Mouse (Mus musculus) liver, adult 2 months (tissue): ENCODE measurements at regions not wholly inside any gene's neighbourhood (a gene's known extent, or its start where the extent isn't known, plus 50 kb on each side); places are given as distances from the start of the nearest gene placed in this dataset.
A peak's percentile ranks its signal among the peaks of the same experiment; 100 is the strongest.

Experiments
- DNase-seq: peaks from one replicate; pipeline ENCODE4 v3.0.0-alpha.2; 2011; ENCODE audit warnings: low read depth, low spot score; ENCODE audit errors: extremely low read depth
- H3K27ac ChIP-seq: fragments of 200-500 bp; replicated peaks from 2 replicates; pipeline ENCODE4 v1.5.1; 2012; ENCODE audit warnings: low read depth, mild to moderate bottlenecking, control low read depth, inconsistent platforms, low read length; ENCODE audit not compliant: insufficient read depth
- H3K27me3 ChIP-seq: fragments of 200-500 bp; 2 replicates; pipeline ENCODE4 v1.6.1; 2012; ENCODE audit warnings: mild to moderate bottlenecking, moderate library complexity, low read length, inconsistent platforms; ENCODE audit not compliant: control insufficient read depth, insufficient read depth
- H3K36me3 ChIP-seq: fragments of 200-500 bp; 2 replicates; pipeline ENCODE4 v1.6.1; 2012; ENCODE audit warnings: low read length, inconsistent platforms; ENCODE audit not compliant: control insufficient read depth, insufficient read depth
- H3K4me1 ChIP-seq: fragments of 200-500 bp; 2 replicates; pipeline ENCODE4 v1.6.1; 2011; ENCODE audit warnings: low read length; ENCODE audit not compliant: control insufficient read depth, insufficient read depth
- H3K4me3 ChIP-seq: fragments of 200-500 bp; 2 replicates; pipeline ENCODE4 v1.5.1; 2011; ENCODE audit warnings: low read depth, mild to moderate bottlenecking, control low read depth, low read length, moderate library complexity; ENCODE audit not compliant: insufficient read depth
- H3K79me2 ChIP-seq: fragments of 200-500 bp; 2 replicates; pipeline ENCODE4 v1.6.1; 2012; ENCODE audit warnings: inconsistent platforms, mild to moderate bottlenecking, low read length, moderate library complexity; ENCODE audit not compliant: control insufficient read depth, insufficient read depth
- H3K9ac ChIP-seq: fragments of 200-500 bp; 2 replicates; pipeline ENCODE4 v1.6.1; 2012; ENCODE audit warnings: low read depth, mild to moderate bottlenecking, control low read depth, inconsistent platforms, low read length
- CTCF ChIP-seq: fragments of 200-500 bp; IDR thresholded peaks from 2 replicates; pipeline ENCODE4 v1.5.1; 2011; ENCODE audit warnings: low read depth, low read length, control low read depth
- POLR2A ChIP-seq: fragments of 200-500 bp; IDR thresholded peaks from 2 replicates; pipeline ENCODE4 v1.6.1; 2011; ENCODE audit warnings: low read length, control low read depth; ENCODE audit not compliant: insufficient read depth; ENCODE audit errors: extremely low read depth
- WGBS: fragments of 180-500 bp; shearing (Covaris S2); methylation state at CpG from one replicate; pipeline ENCODE4 v1.1.7; 2018; 5-methylcytosine and 5-hydroxymethylcytosine counted together

GRCm38 (mm10) chr12:10179147-10179814, 190.5 kb upstream of the Nt5c1b start:
- DNase-seq: no peak
- H3K27ac ChIP-seq: no peak overlapping the region
- WGBS: 78% methylated on average over 1 of the region's 1 CpGs
- H3K36me3 ChIP-seq: no peaks in the 10 kb centered on the region
- no peak overlapping the region for H3K9ac ChIP-seq
- H3K79me2 ChIP-seq: no peaks in the 10 kb centered on the region
- H3K4me3 ChIP-seq: no peak overlapping the region
- H3K4me1 ChIP-seq: no peaks in the 10 kb centered on the region
- TF ChIP-seq POLR2A (no peak), CTCF (no peak)
- no peaks in the 10 kb centered on the region for H3K27me3 ChIP-seq

- no peaks in the 10 kb centered on the region for H3K36me3 ChIP-seq
- no peaks in the 10 kb centered on the region for H3K79me2 ChIP-seq
- H3K27me3 ChIP-seq: no peaks in the 10 kb centered on the region
- H3K27ac ChIP-seq: no peak overlapping the region
- no peak overlapping the region for H3K4me3 ChIP-seq
- TF ChIP-seq POLR2A (no peak), CTCF (no peak)
- no peak for DNase-seq
- no peak overlapping the region for H3K9ac ChIP-seq
- H3K4me1 ChIP-seq: no peaks in the 10 kb centered on the region
- WGBS: 65% methylated on average over 3 of the region's 3 CpGs
These were observed 189.8 kb upstream of the Nt5c1b start for GRCm38 (mm10) chr12:10179815-10180468.

- H3K4me1 ChIP-seq: no peaks in the 10 kb centered on the region
- no peak for TF ChIP-seq CTCF
- no peak for TF ChIP-seq POLR2A
- no peak overlapping the region for H3K9ac ChIP-seq
- no peaks in the 10 kb centered on the region for H3K27me3 ChIP-seq
- no peaks in the 10 kb centered on the region for H3K36me3 ChIP-seq
- no peak overlapping the region for H3K27ac ChIP-seq
- no peak for DNase-seq
- no peak overlapping the region for H3K4me3 ChIP-seq
- no peaks in the 10 kb centered on the region for H3K79me2 ChIP-seq
These were observed 187.2 kb upstream of the Nt5c1b start for GRCm38 (mm10) chr12:10182589-10182988.

- Histone ChIP-seq H3K79me2 (no peaks in the 10 kb centered on the region), H3K27ac (no peak overlapping the region), H3K36me3 (no peaks in the 10 kb centered on the region), H3K4me3 (no peak overlapping the region), H3K4me1 (no peaks in the 10 kb centered on the region), H3K9ac (no peak overlapping the region), H3K27me3 (no peaks in the 10 kb centered on the region)
- TF ChIP-seq POLR2A (no peak), CTCF (no peak)
- DNase-seq: no peak
These were observed 183.2 kb upstream of the Nt5c1b start for GRCm38 (mm10) chr12:10186576-10186975.

GRCm38 (mm10) chr12:10189746-10190145, 180.0 kb upstream of the Nt5c1b start:
- DNase-seq: peak; percentile 21
- Histone ChIP-seq H3K79me2 (no peaks in the 10 kb centered on the region), H3K27me3 (no peaks in the 10 kb centered on the region), H3K4me1 (no peaks in the 10 kb centered on the region), H3K36me3 (no peaks in the 10 kb centered on the region), H3K27ac (no peak overlapping the region), H3K4me3 (no peak overlapping the region), H3K9ac (no peak overlapping the region)
- TF ChIP-seq CTCF: no peak
- TF ChIP-seq POLR2A: no peak
- 63% methylated on average over 2 of the region's 2 CpGs for WGBS

- no peak for DNase-seq
- 29% methylated on average over 3 of the region's 3 CpGs for whole genome bisulfite sequencing
- Histone ChIP-seq H3K79me2 (no peaks in the 10 kb centered on the region), H3K4me1 (no peaks in the 10 kb centered on the region), H3K9ac (no peak overlapping the region), H3K27me3 (no peaks in the 10 kb centered on the region), H3K27ac (no peak overlapping the region), H3K4me3 (no peak overlapping the region), H3K36me3 (no peaks in the 10 kb centered on the region)
- no peak for TF ChIP-seq POLR2A
- TF ChIP-seq CTCF: no peak
These were observed 171.8 kb upstream of the Nt5c1b start for GRCm38 (mm10) chr12:10197906-10198460.
